Mouse (Mus musculus) heart, adult 2 months (tissue): ENCODE measurements at regions not wholly inside any gene's neighbourhood (a gene's known extent, or its start where the extent isn't known, plus 50 kb on each side); places are given as distances from the start of the nearest gene placed in this dataset.

Source experiments
- CTCF ChIP-seq: fragments of 200-600 bp; IDR thresholded peaks from 2 replicates; pipeline ENCODE4 v1.8.1; 2022; ENCODE audit warnings: antibody characterized with exemption, mild to moderate bottlenecking, moderate library complexity
- EP300 ChIP-seq: fragments of 200-500 bp; IDR thresholded peaks from 2 replicates; pipeline ENCODE4 v1.6.1; 2011; ENCODE audit warnings: low read depth, low read length, control low read depth; ENCODE audit not compliant: insufficient read depth
- POLR2A ChIP-seq: fragments of 200-500 bp; IDR thresholded peaks from 2 replicates; pipeline ENCODE4 v1.6.1; 2011; ENCODE audit warnings: mild to moderate bottlenecking, low read depth, low read length, control low read depth; ENCODE audit not compliant: insufficient read depth

DNA sequence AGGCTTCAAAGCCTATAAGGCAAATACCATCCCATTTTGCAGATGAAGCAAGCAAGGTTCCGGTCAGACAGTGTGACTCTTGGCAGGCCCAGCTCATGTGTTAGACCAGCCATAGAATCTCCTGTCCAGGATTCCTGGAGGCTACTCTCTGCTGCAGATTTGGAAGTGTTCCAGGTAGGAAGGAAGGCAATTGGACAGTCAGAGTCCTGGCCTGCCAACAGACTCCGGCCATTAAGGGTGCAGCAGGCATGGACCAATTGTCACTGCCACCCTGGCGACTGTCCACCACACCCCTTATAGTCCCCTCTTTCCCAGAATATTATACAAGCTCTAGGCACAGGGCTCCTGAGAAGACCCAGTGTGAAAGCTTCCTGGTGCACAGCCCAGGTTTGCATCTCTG, 201.6 kb downstream of the 3110018I06Rik start:
- TF ChIP-seq POLR2A (no peak), CTCF (no peak), EP300 (no peak)
